Mouse (Mus musculus): ENCODE measurements at regions not wholly inside any gene's neighbourhood (a gene's known extent, or its start where the extent isn't known, plus 50 kb on each side); places are given as distances from the start of the nearest gene placed in this dataset.

DNA sequence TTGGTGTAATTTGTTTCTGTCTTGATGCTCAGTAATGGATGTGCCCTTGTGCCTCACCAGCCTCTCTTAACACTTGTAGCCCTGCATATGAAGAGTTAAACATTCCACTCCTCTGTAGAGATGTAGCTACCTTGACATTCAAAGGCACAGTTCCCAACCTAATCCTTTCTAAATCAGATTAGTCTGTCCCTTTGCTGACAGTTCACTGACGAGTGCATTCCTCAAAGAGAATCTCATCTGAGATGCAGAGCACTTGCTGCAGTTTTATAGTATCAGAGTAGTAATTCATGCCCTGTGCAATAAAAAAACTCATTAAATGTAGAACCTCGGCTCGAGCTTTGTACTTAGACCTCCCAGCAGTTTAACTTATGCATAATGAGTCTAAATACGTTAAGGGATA lies 249.3 kb upstream of the Tle4 start:
- TF ChIP-seq CTCF (IDR thresholded peaks at IDR 0.05; ENCODE audit: insufficient read depth, low read depth, low read length): no peak
- TF ChIP-seq POLR2A (IDR thresholded peaks at IDR 0.05; ENCODE audit: insufficient read depth, low read depth, low read length): no peak
